7 mouse cellular contexts compared by ENCODE assay signal in genomic region chr8:120281487-120281886, GRCm38 (mm10). TPM values are rescaled to one million over a fixed set of nuclear protein-coding genes. Genes with fewer than 3 reads are reported as not detected.
A peak's percentile ranks its signal among the peaks of the same experiment; 100 is the strongest.
DNase-seq lines count a peak whose midpoint lies in the region; TF ChIP-seq lines count a peak whose summit lies in the region.

No protein-coding gene starts in this region.

- TF ChIP-seq CTCF in ES-Bruce4 (IDR thresholded peaks at IDR 0.05; ENCODE audit: low read depth, low read length), result peak; percentile 78
- peak; percentile 97 for TF ChIP-seq CTCF in cortical plate, adult 2 months (IDR thresholded peaks at IDR 0.05; ENCODE audit: extremely low read depth, insufficient read depth, low read length)

- H3K9me3 ChIP-seq in ES-Bruce4 (replicated peaks; ENCODE audit: control insufficient read depth, insufficient read depth, low read length, poor library complexity, severe bottlenecking), result no peaks in the 10 kb centered on the region

- H3K27me3 ChIP-seq in ES-Bruce4 (ENCODE audit: control insufficient read depth, insufficient read depth, low read length, poor library complexity, severe bottlenecking), result no peaks in the 10 kb centered on the region

- TF ChIP-seq POLR2A in ES-Bruce4 (IDR thresholded peaks at IDR 0.05; ENCODE audit: insufficient read depth, low read length), result no peak
- TF ChIP-seq POLR2A in cortical plate, adult 2 months (IDR thresholded peaks at IDR 0.05; ENCODE audit: extremely low read depth, insufficient read depth, low read length), result no peak

- no peak overlapping the region for H3K9ac ChIP-seq in ES-Bruce4 (ENCODE audit: low read depth, poor library complexity, severe bottlenecking)

- no peak for TF ChIP-seq EP300 in ES-Bruce4 (IDR thresholded peaks at IDR 0.05; ENCODE audit: insufficient read depth, low read depth, low read length)

- no peaks in the 10 kb centered on the region for H3K36me3 ChIP-seq in ES-Bruce4 (ENCODE audit: control insufficient read depth, insufficient read depth, low read length, poor library complexity, severe bottlenecking)

- H3K27ac ChIP-seq in ES-Bruce4 (ENCODE audit: insufficient read depth, low read length), result no peak overlapping the region
- no peak overlapping the region for H3K27ac ChIP-seq in cortical plate, adult 2 months (ENCODE audit: insufficient read depth, low read length)

- no peak overlapping the region for H3K4me3 ChIP-seq in ES-Bruce4 (ENCODE audit: low read depth, low read length)
- no peak overlapping the region for H3K4me3 ChIP-seq in cortical plate, adult 2 months (ENCODE audit: insufficient read depth, low read length)

- H3K4me1 ChIP-seq in ES-Bruce4 (ENCODE audit: control insufficient read depth, insufficient read depth, low read length), result peaks cover 4% of the 10 kb centered on the region
- H3K4me1 ChIP-seq in cortical plate, adult 2 months (ENCODE audit: control insufficient read depth, insufficient read depth, low read length), result peaks cover 10% of the 10 kb centered on the region; the same call in 1 of the 2 replicates

- DNase-seq in adrenal gland, adult (ENCODE audit: inconsistent age in 2 of 2, low spot score in 1 of 2), result peak; percentile 70 to 90
- peak; percentile 79 for DNase-seq in gastrocnemius, postnatal 10 days
- peak; percentile 76 to 92 for DNase-seq in layer of hippocampus, adult 18-20 months (ENCODE audit: low spot score in 2 of 2)
- DNase-seq in lung, postnatal 10 days, result peak; percentile 89
- DNase-seq in right cerebral cortex, adult 2 months (ENCODE audit: low spot score in 2 of 2), result peak; percentile 88 to 91

RNA-seq across cellular contexts. Expression of gene Gse1, which starts 53.2 kb away (rescaled TPM):
- polyA plus RNA-seq in ES-Bruce4 (2011; ENCODE audit: insufficient read depth, insufficient read length, low read depth, missing spikeins), result 20.7 and 31.8 TPM in 2 replicates
- 41.0 and 46.8 TPM in 2 replicates for polyA plus RNA-seq in cortical plate, adult 2 months (2012; rRNA removed)
- 10 to 100 TPM; 25.5 to 38.6 TPM for total RNA-seq in gastrocnemius, postnatal 10 days (2021)
- total RNA-seq in layer of hippocampus, adult 18-20 months (2021), result 100 to 1,000 TPM; 142 to 146 TPM
